Mouse (Mus musculus) heart, embryonic 11.5 days (tissue): Measurements from ENCODE around the gene Tbl2. TPM values are rescaled to one million over a fixed set of nuclear protein-coding genes. Genes with fewer than 3 reads are reported as not detected.

Experiments
- ATAC-seq: fragments of 200-750 bp; cut with Nextera tagmentation; replicated peaks from 2 replicates; pipeline ENCODE4 v1.8.0; 2017; ENCODE audit warnings: moderate library complexity; ENCODE audit not compliant: insufficient number of reproducible peaks, low FRiP score, low TSS enrichment
- H3K27ac ChIP-seq: fragments of 300-500 bp; sonication (generic); 2 replicates; pipeline ENCODE4 v1.5.1; 2014; ENCODE audit warnings: mild to moderate bottlenecking, low read depth, low read length
- H3K27me3 ChIP-seq: fragments of 300-500 bp; sonication (generic); 2 replicates; pipeline ENCODE4 v1.6.1; 2014; ENCODE audit warnings: mild to moderate bottlenecking, low read length, mixed read lengths; ENCODE audit not compliant: control insufficient read depth, insufficient read depth
- H3K36me3 ChIP-seq: fragments of 300-500 bp; sonication (generic); 2 replicates; pipeline ENCODE4 v1.6.1; 2014; ENCODE audit warnings: mild to moderate bottlenecking, low read length, moderate library complexity, mixed read lengths; ENCODE audit not compliant: control insufficient read depth, insufficient read depth
- H3K4me1 ChIP-seq: fragments of 300-500 bp; sonication (generic); 2 replicates; pipeline ENCODE4 v1.6.1; 2014; ENCODE audit warnings: low read length; ENCODE audit not compliant: control insufficient read depth, insufficient read depth
- H3K4me2 ChIP-seq: fragments of 300-500 bp; sonication (generic); 2 replicates; pipeline ENCODE4 v1.6.1; 2014; ENCODE audit warnings: mild to moderate bottlenecking, moderate library complexity
- H3K4me3 ChIP-seq: fragments of 300-500 bp; sonication (generic); 2 replicates; pipeline ENCODE4 v1.5.1; 2014; ENCODE audit warnings: low read depth, low read length
- H3K9ac ChIP-seq: fragments of 300-500 bp; sonication (generic); 2 replicates; pipeline ENCODE4 v1.6.1; 2014; ENCODE audit warnings: mild to moderate bottlenecking, low read depth, low read length, moderate library complexity
- H3K9me3 ChIP-seq: fragments of 300-500 bp; sonication (generic); replicated peaks from 2 replicates; pipeline ENCODE4 v1.6.1; 2016; ENCODE audit warnings: low read length; ENCODE audit not compliant: control insufficient read depth
- WGBS: fragments of 180-500 bp; shearing (Covaris S2); extraction: QIAGEN DNeasy Blood & Tissue Kit; methylation state at CpG from one replicate; pipeline ENCODE4 v1.1.7; 2014; ENCODE audit not compliant: insufficient replicate concordance; 5-methylcytosine and 5-hydroxymethylcytosine counted together
- polyA plus RNA-seq: library from polyadenylated mRNA; unstranded; fragments of >200 nt; fragmentation: Nextera tagmentation; extraction: Ambion mirVana; gene quantifications from 2 replicates; pipeline ENCODE4 v1.2.1, GENCODE M21; 2014

Tbl2 gene
- polyA plus RNA-seq, 1 experiment from 2014 or later, result 20.0 TPM

- no peak overlapping the region for H3K27ac ChIP-seq
- no peak overlapping the region for H3K9ac ChIP-seq
- H3K9me3 ChIP-seq, result peaks cover 3% of the 10 kb centered on the region; the same call in 1 of the 2 replicates
- no peaks in the 10 kb centered on the region for H3K4me1 ChIP-seq
- no peaks in the 10 kb centered on the region for H3K36me3 ChIP-seq
- H3K4me2 ChIP-seq, result no peak overlapping the region
- H3K27me3 ChIP-seq, result peaks cover 5% of the 10 kb centered on the region
- no peak overlapping the region for H3K4me3 ChIP-seq
- WGBS, result 63% methylated on average over 2 of the region's 2 CpGs
- no peak for ATAC-seq
Measured at GRCm38 (mm10) chr5:135139881-135140280, 9.6 kb upstream of the Tbl2 start.

DNA sequence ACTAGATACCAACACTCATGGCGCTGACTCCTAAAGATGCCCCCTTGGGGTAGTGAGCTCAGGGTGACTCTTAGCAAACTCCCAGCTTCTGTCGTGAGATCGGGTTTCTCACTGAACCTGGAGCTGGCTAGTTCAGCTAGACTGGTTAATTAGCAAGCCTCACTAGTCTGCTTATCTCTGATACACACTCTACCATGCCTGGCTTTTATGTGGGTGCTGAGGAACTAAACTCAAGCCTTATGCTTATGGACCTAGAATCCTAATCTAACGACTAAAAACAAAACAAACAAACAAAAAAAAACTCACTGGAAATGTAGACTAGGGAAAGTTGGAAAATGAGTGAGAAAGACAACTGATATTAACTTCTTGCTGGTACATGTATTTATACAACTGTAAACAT, 5.0 kb upstream of the Tbl2 start:
- H3K4me1 ChIP-seq, result no peaks in the 10 kb centered on the region
- no peak overlapping the region for H3K4me2 ChIP-seq
- H3K36me3 ChIP-seq, result no peaks in the 10 kb centered on the region
- no peak overlapping the region for H3K27ac ChIP-seq
- 39% methylated on average over 4 of the region's 4 CpGs for WGBS
- no peak overlapping the region for H3K9ac ChIP-seq
- H3K4me3 ChIP-seq, result no peak overlapping the region
- no peak for ATAC-seq
- H3K9me3 ChIP-seq, result no peaks in the 10 kb centered on the region
- no peaks in the 10 kb centered on the region for H3K27me3 ChIP-seq

- Histone ChIP-seq H3K4me1 (peaks cover 4% of the 10 kb centered on the region; the same call in 1 of the 2 replicates), H3K4me3 (no peak overlapping the region), H3K9ac (no peak overlapping the region), H3K27ac (no peak overlapping the region), H3K27me3 (no peaks in the 10 kb centered on the region), H3K9me3 (no peaks in the 10 kb centered on the region), H3K36me3 (no peaks in the 10 kb centered on the region), H3K4me2 (no peak overlapping the region)
- ATAC-seq, result no peak
- 61% methylated on average over 3 of the region's 3 CpGs for WGBS
Measured at GRCm38 (mm10) chr5:135145532-135145931, 3.9 kb upstream of the Tbl2 start.

GRCm38 (mm10) chr5:135145955-135146354, 3.5 kb upstream of the Tbl2 start:
- Histone ChIP-seq H3K4me2 (no peak overlapping the region), H3K9me3 (no peaks in the 10 kb centered on the region), H3K4me3 (no peak overlapping the region), H3K27ac (no peak overlapping the region), H3K9ac (no peak overlapping the region), H3K27me3 (no peaks in the 10 kb centered on the region), H3K36me3 (no peaks in the 10 kb centered on the region), H3K4me1 (peaks cover 4% of the 10 kb centered on the region; the same call in 1 of the 2 replicates)
- no peak for ATAC-seq

DNA sequence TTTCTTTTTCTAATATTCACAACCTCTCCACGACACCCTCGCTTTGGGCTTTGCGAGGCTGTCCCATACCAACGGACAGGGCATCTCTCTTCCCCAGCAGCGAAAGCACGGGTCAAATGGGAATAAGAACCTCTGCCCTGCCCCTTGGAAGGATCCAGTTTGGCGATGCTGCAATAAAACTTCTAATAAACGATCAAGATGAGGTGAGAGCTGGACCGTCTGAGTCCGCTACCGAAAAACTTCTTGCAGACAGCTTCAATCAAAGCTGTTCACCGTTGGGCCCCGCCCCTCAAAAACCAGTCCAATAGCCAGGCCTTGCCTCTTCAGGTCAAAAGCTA, 773 bp upstream of the Tbl2 start:
- Histone ChIP-seq H3K9ac (peak overlapping the region; percentile 77), H3K36me3 (peaks cover 5% of the 10 kb centered on the region; the same call in 1 of the 2 replicates), H3K9me3 (no peaks in the 10 kb centered on the region), H3K27me3 (no peaks in the 10 kb centered on the region), H3K4me2 (peak overlapping the region; percentile 72), H3K4me3 (peak overlapping the region; percentile 69), H3K27ac (peak overlapping the region; percentile 98; the same call in 1 of the 2 replicates), H3K4me1 (peaks cover 4% of the 10 kb centered on the region; the same call in 1 of the 2 replicates)
- no peak for ATAC-seq
- under 1% methylated on average over 13 of the region's 13 CpGs for WGBS

DNA sequence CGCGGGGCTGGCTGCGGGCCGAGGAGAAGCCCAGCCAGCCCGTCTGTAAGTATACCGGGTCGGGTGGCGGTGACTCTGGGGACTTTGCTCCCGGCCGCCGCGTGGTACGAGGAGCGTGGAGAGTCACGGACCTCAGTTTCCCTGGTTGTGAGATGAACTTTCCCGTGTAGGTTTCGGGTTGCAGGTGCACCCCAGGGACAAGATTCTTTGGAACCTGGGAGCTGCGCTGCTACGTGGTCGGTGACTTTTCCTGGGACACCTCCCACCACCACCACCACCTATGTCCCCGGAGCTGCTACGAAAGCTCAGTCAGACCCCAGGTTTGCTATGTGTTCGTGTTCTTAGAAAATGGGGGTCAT, 342 bp downstream of the Tbl2 start:
- WGBS, result under 1% methylated on average over 23 of the region's 23 CpGs
- ATAC-seq, result no peak

GRCm38 (mm10) chr5:135156496-135156895, 7.0 kb downstream of the Tbl2 start:
- Histone ChIP-seq H3K4me3 (no peak overlapping the region), H3K27me3 (no peaks in the 10 kb centered on the region), H3K4me2 (no peak overlapping the region), H3K9me3 (no peaks in the 10 kb centered on the region), H3K4me1 (no peaks in the 10 kb centered on the region), H3K27ac (no peak overlapping the region), H3K36me3 (peaks cover 59% of the 10 kb centered on the region), H3K9ac (no peak overlapping the region)
- no peak for ATAC-seq
- WGBS, result 97% methylated on average over 4 of the region's 4 CpGs

More for the DNA sequence above, 342 bp downstream of the Tbl2 start:
- Histone ChIP-seq H3K27me3 (no peaks in the 10 kb centered on the region), H3K27ac (0 out of 2 replicates have a peak overlapping the region, but pooled peaks have one; percentile 23), H3K9me3 (no peaks in the 10 kb centered on the region), H3K9ac (peak overlapping the region; percentile 77), H3K4me3 (peak overlapping the region; percentile 69), H3K4me2 (peak overlapping the region; percentile 74), H3K36me3 (peaks cover 5% of the 10 kb centered on the region; the same call in 1 of the 2 replicates), H3K4me1 (peaks cover 4% of the 10 kb centered on the region; the same call in 1 of the 2 replicates)

DNA sequence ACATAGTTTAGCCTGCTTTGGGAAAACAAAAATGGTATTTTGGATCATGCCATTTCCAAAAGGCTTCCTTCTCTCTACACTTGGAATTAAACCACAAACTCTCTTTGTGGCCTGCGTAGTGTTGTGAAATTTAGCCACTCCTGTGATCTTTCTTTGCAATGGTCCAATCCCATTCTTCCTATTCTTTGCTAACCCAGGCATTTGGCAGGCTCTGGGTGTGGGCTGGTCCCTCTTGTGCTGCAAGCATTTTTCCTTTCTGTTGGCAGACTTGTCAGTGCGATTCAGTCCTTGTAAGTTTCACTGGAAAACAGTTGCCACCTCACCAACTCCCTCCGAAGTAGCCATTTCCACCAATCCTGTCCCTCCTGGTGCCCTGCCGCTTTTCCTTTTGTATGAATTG, 11.8 kb downstream of the Tbl2 start:
- ATAC-seq, result no peak
- Histone ChIP-seq H3K27ac (no peak overlapping the region), H3K4me2 (no peak overlapping the region), H3K9me3 (no peaks in the 10 kb centered on the region), H3K4me3 (no peak overlapping the region), H3K9ac (no peak overlapping the region), H3K4me1 (no peaks in the 10 kb centered on the region), H3K36me3 (peaks cover 42% of the 10 kb centered on the region), H3K27me3 (no peaks in the 10 kb centered on the region)
- 91% methylated on average over 4 of the region's 4 CpGs for WGBS

- H3K4me3 ChIP-seq, result no peak overlapping the region
- no peak overlapping the region for H3K9ac ChIP-seq
- H3K4me1 ChIP-seq, result no peaks in the 10 kb centered on the region
- H3K27ac ChIP-seq, result no peak overlapping the region
- H3K9me3 ChIP-seq, result no peaks in the 10 kb centered on the region
- ATAC-seq, result no peak
- peaks cover 38% of the 10 kb centered on the region for H3K36me3 ChIP-seq
- no peaks in the 10 kb centered on the region for H3K27me3 ChIP-seq
- H3K4me2 ChIP-seq, result no peak overlapping the region
- WGBS, result 72% methylated on average over 7 of the region's 7 CpGs
Measured at GRCm38 (mm10) chr5:135161650-135162049, 12.2 kb downstream of the Tbl2 start.
